Comparison of ENCODE assay signal across 25 mouse cellular contexts in the genomic region with DNA sequence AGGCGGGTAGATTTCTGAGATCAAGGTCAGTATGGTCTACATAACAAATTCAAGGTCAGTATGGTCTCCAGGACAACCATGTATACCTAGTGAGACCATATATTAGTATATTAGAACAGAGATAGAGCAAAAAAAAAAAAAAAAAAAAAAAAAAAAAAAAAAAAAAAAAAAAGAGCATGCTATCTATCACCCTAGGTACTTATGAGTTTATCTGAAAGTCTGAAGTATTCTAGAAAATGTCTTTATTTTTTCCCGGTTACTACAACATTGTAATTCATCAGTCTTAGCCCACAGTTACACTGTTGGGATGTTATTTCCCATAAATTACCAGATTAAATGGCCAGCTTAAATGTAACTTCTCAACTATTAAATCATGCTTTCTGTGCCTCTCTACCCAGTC.
"Had no signal": no experiment of that assay in that cellular context is flagged by ENCODE, and none has a peak within 500 bp of the region (broad histone marks: within the 10 kb centered on the region; RNA-seq: fewer than 3 reads in every experiment).

No protein-coding gene starts in this region.

- DNase-seq: gastrocnemius, postnatal 14 days; gastrocnemius, postnatal 36 days; heart, adult 11 months; heart, adult 2 months; heart, postnatal 14 days; heart, postnatal 36 days; kidney, adult 11 months; kidney, adult 2 months; kidney, adult 9 months; kidney, postnatal 14 days; kidney, postnatal 36 days; layer of hippocampus, adult 9-11 months; layer of hippocampus, postnatal 36 days; left cerebral cortex, postnatal 4 days had no signal

- H3K9ac ChIP-seq: heart, embryonic 13.5 days; heart, embryonic 15.5 days; hindbrain, embryonic 13.5 days; hindbrain, embryonic 15.5 days; kidney, embryonic 15.5 days; limb, embryonic 13.5 days; limb, embryonic 15.5 days had no signal

- H3K27ac ChIP-seq: heart, adult 2 months; heart, embryonic 13.5 days; heart, embryonic 15.5 days; hindbrain, embryonic 13.5 days; hindbrain, embryonic 15.5 days; hindbrain, postnatal 0 days; kidney, embryonic 15.5 days; kidney, postnatal 0 days; limb, embryonic 13.5 days; limb, embryonic 15.5 days had no signal

- H3K4me3 ChIP-seq: heart, adult 2 months; heart, embryonic 13.5 days; heart, embryonic 15.5 days; hindbrain, embryonic 13.5 days; hindbrain, embryonic 15.5 days; kidney, embryonic 15.5 days; limb, embryonic 13.5 days; limb, embryonic 15.5 days had no signal

- H3K27me3 ChIP-seq: heart, embryonic 13.5 days; heart, embryonic 15.5 days; hindbrain, embryonic 13.5 days; hindbrain, embryonic 15.5 days; kidney, embryonic 15.5 days; limb, embryonic 13.5 days; limb, embryonic 15.5 days had no signal

- H3K9me3 ChIP-seq: heart, embryonic 13.5 days; heart, embryonic 15.5 days; hindbrain, embryonic 13.5 days; hindbrain, embryonic 15.5 days; kidney, embryonic 15.5 days; limb, embryonic 13.5 days; limb, embryonic 15.5 days had no signal

- H3K4me2 ChIP-seq: heart, embryonic 11.5 days; heart, embryonic 13.5 days; heart, embryonic 15.5 days; hindbrain, embryonic 13.5 days; hindbrain, embryonic 15.5 days; kidney, embryonic 15.5 days; limb, embryonic 13.5 days; limb, embryonic 15.5 days had no signal

- ATAC-seq: hindbrain, postnatal 0 days; intestine, embryonic 16.5 days had no signal

- H3K4me1 ChIP-seq: hindbrain, embryonic 13.5 days; kidney, embryonic 15.5 days; limb, embryonic 15.5 days had no signal
